In genomic region chr11:89665170-89665880, GRCm38 (mm10) we compare ENCODE assay signal across 28 mouse cellular contexts.
DNase-seq lines count a peak whose midpoint lies in the region; ATAC-seq and TF ChIP-seq lines count a peak whose summit lies in the region.
"Had no signal": no experiment of that assay in that cellular context is flagged by ENCODE, and none has a peak within 500 bp of the region (broad histone marks: within the 10 kb centered on the region; RNA-seq: fewer than 3 reads in every experiment).

No protein-coding gene starts in this region.

- H3K27me3 ChIP-seq in hindbrain, embryonic 15.5 days, result no peaks in the 10 kb centered on the region
- H3K27me3 ChIP-seq in hindbrain, embryonic 10.5 days (ENCODE audit: insufficient read depth, poor library complexity, severe bottlenecking), result no peaks in the 10 kb centered on the region
- H3K27me3 ChIP-seq in midbrain, postnatal 0 days (ENCODE audit: insufficient read depth, low read length), result no peaks in the 10 kb centered on the region
- H3K27me3 ChIP-seq in midbrain, embryonic 13.5 days, result no peaks in the 10 kb centered on the region
- H3K27me3 ChIP-seq: embryonic facial prominence, embryonic 13.5 days; forebrain, embryonic 12.5 days; heart, embryonic 12.5 days had no signal

- WGBS in hindbrain, embryonic 15.5 days, result 45% methylated on average over 14 of the region's 14 CpGs
- 86% methylated on average over 14 of the region's 14 CpGs for WGBS in hindbrain, embryonic 10.5 days
- 65% methylated on average over 14 of the region's 14 CpGs for WGBS in midbrain, postnatal 0 days
- 70% methylated on average over 14 of the region's 14 CpGs for WGBS in midbrain, embryonic 13.5 days

- H3K9me3 ChIP-seq in hindbrain, embryonic 15.5 days, result no peaks in the 10 kb centered on the region
- H3K9me3 ChIP-seq in hindbrain, embryonic 10.5 days, result no peaks in the 10 kb centered on the region
- no peaks in the 10 kb centered on the region for H3K9me3 ChIP-seq in midbrain, postnatal 0 days (ENCODE audit: low read length)
- H3K9me3 ChIP-seq in midbrain, embryonic 13.5 days, result no peaks in the 10 kb centered on the region
- H3K9me3 ChIP-seq: embryonic facial prominence, embryonic 13.5 days; forebrain, embryonic 12.5 days; heart, embryonic 12.5 days; midbrain, embryonic 10.5 days had no signal

- peaks cover 5% of the 10 kb centered on the region for H3K4me1 ChIP-seq in hindbrain, embryonic 15.5 days (replicated peaks)
- H3K4me1 ChIP-seq in hindbrain, embryonic 10.5 days (replicated peaks), result no peaks in the 10 kb centered on the region
- H3K4me1 ChIP-seq in midbrain, postnatal 0 days (ENCODE audit: insufficient read depth, low read length), result no peaks in the 10 kb centered on the region
- no peaks in the 10 kb centered on the region; the same call in 1 of the 2 replicates for H3K4me1 ChIP-seq in midbrain, embryonic 13.5 days (replicated peaks)
- H3K4me1 ChIP-seq: embryonic facial prominence, embryonic 13.5 days; forebrain, embryonic 12.5 days; heart, embryonic 12.5 days; midbrain, embryonic 10.5 days had no signal

- H3K9ac ChIP-seq in hindbrain, embryonic 15.5 days, result no peak overlapping the region
- no peak overlapping the region for H3K9ac ChIP-seq in midbrain, postnatal 0 days (replicated peaks; ENCODE audit: low read length, poor library complexity, severe bottlenecking)
- no peak overlapping the region for H3K9ac ChIP-seq in midbrain, embryonic 13.5 days (replicated peaks)
- H3K9ac ChIP-seq: embryonic facial prominence, embryonic 13.5 days; forebrain, embryonic 12.5 days; heart, embryonic 12.5 days; liver, postnatal 0 days had no signal

- no peak for DNase-seq in hindbrain, embryonic 10.5 days (ENCODE audit: low spot score)
- DNase-seq in midbrain, postnatal 0 days (ENCODE audit: low spot score), result peak; percentile 27
- peak; percentile 47 for DNase-seq in hindlimb bud, embryonic 11.5 days (ENCODE audit: extremely low spot score, low read depth, low spot score)
- DNase-seq in gastrocnemius, adult 8-10 months (ENCODE audit: low spot score in 2 of 2), result no peak
- no peak for DNase-seq in spleen, adult 12 weeks (ENCODE audit: low spot score)
- DNase-seq: adrenal gland, adult 2 months; cerebellum, adult 18-20 months; cerebellum, postnatal 14 days; gastrocnemius, postnatal 25 days; heart, adult 18-20 months; heart, postnatal 10 days; kidney, adult 18-20 months; kidney, postnatal 25 days; liver, postnatal 0 days; lung, postnatal 10 days; right cerebral cortex, postnatal 14 days; spleen, adult 18-20 months; thymus, postnatal 25 days had no signal

- no peaks in the 10 kb centered on the region for H3K36me3 ChIP-seq in hindbrain, embryonic 15.5 days
- H3K36me3 ChIP-seq in hindbrain, embryonic 10.5 days, result no peaks in the 10 kb centered on the region
- no peaks in the 10 kb centered on the region for H3K36me3 ChIP-seq in midbrain, postnatal 0 days (ENCODE audit: insufficient read depth, low read length)
- no peaks in the 10 kb centered on the region for H3K36me3 ChIP-seq in midbrain, embryonic 13.5 days
- H3K36me3 ChIP-seq: embryonic facial prominence, embryonic 13.5 days; forebrain, embryonic 12.5 days; heart, embryonic 12.5 days; midbrain, embryonic 10.5 days had no signal

- H3K4me2 ChIP-seq in hindbrain, embryonic 15.5 days, result no peak overlapping the region
- no peak overlapping the region for H3K4me2 ChIP-seq in midbrain, postnatal 0 days (ENCODE audit: low read depth, low read length, poor library complexity, severe bottlenecking)
- H3K4me2 ChIP-seq in midbrain, embryonic 13.5 days (replicated peaks), result no peak overlapping the region
- H3K4me2 ChIP-seq: embryonic facial prominence, embryonic 13.5 days; forebrain, embryonic 12.5 days; heart, embryonic 12.5 days; liver, embryonic 11.5 days had no signal

- H3K27ac ChIP-seq in hindbrain, embryonic 15.5 days (replicated peaks), result 0 out of 2 replicates have a peak overlapping the region, but pooled peaks have one; percentile 20
- H3K27ac ChIP-seq in hindbrain, embryonic 10.5 days, result no peak overlapping the region
- H3K27ac ChIP-seq in midbrain, postnatal 0 days (ENCODE audit: low read depth, low read length), result no peak overlapping the region
- no peak overlapping the region for H3K27ac ChIP-seq in midbrain, embryonic 13.5 days
- H3K27ac ChIP-seq: embryonic facial prominence, embryonic 13.5 days; forebrain, embryonic 12.5 days; layer of hippocampus, adult 2 months; midbrain, embryonic 10.5 days had no signal

- peak; percentile 63; the same call in 1 of the 2 replicates for ATAC-seq in hindbrain, embryonic 15.5 days (ENCODE audit: low FRiP score, low read depth)
- no peak for ATAC-seq in midbrain, postnatal 0 days (ENCODE audit: low FRiP score)
- ATAC-seq in midbrain, embryonic 13.5 days, result no peak
- ATAC-seq: liver, postnatal 0 days had no signal

- H3K4me3 ChIP-seq in hindbrain, embryonic 15.5 days, result no peak overlapping the region
- no peak overlapping the region for H3K4me3 ChIP-seq in hindbrain, embryonic 10.5 days
- no peak overlapping the region for H3K4me3 ChIP-seq in midbrain, postnatal 0 days (ENCODE audit: low read depth, low read length)
- no peak overlapping the region for H3K4me3 ChIP-seq in midbrain, embryonic 13.5 days (replicated peaks)
- H3K4me3 ChIP-seq: embryonic facial prominence, embryonic 13.5 days; erythroblast, embryonic 14.5 days; forebrain, embryonic 12.5 days; heart, embryonic 12.5 days; layer of hippocampus, adult 2 months; midbrain, embryonic 10.5 days; myocyte had no signal

- no peak for TF ChIP-seq CTCF in midbrain, postnatal 0 days (IDR thresholded peaks at IDR 0.05)

Comparison
In these comparisons a context has a peak if more than half of its experiments do, and no peak if none do; other contexts are left out.
1. DNase-seq: peak in midbrain, postnatal 0 days (single experiment) and hindlimb bud, embryonic 11.5 days (single experiment); none in hindbrain, embryonic 10.5 days (single experiment), gastrocnemius, adult 8-10 months (0 of 2) and spleen, adult 12 weeks (single experiment).